Mouse (Mus musculus) kidney, adult 18-20 months (tissue): ENCODE results near the gene Tnni1.

Experiments used
- DNase-seq: peaks from one replicate; pipeline ENCODE4 v3.0.0; 2021

Tnni1 gene

GRCm38 (mm10) chr1:135847611-135848351 lies 68.5 kb downstream of the Tnni1 start:
- DNase-seq, result no peak

GRCm38 (mm10) chr1:135850722-135851512 lies 71.7 kb downstream of the Tnni1 start:
- DNase-seq, result peak; percentile 54

- DNase-seq, result no peak
Observed at GRCm38 (mm10) chr1:135852044-135852756, 73.0 kb downstream of the Tnni1 start.

GRCm38 (mm10) chr1:135853200-135853599 lies 74.0 kb downstream of the Tnni1 start:
- no peak for DNase-seq

GRCm38 (mm10) chr1:135854591-135855343 lies 75.5 kb downstream of the Tnni1 start:
- no peak for DNase-seq

- no peak for DNase-seq
Observed at GRCm38 (mm10) chr1:135855344-135855687, 76.1 kb downstream of the Tnni1 start.

- no peak for DNase-seq
Observed at GRCm38 (mm10) chr1:135856070-135856469, 76.8 kb downstream of the Tnni1 start.

GRCm38 (mm10) chr1:135857137-135857775 lies 78.0 kb downstream of the Tnni1 start:
- DNase-seq, result no peak

GRCm38 (mm10) chr1:135858533-135858932 lies 79.3 kb downstream of the Tnni1 start:
- no peak for DNase-seq
